Mouse (Mus musculus): ENCODE data around the gene Krtap28-13. TPM values are rescaled to one million over a fixed set of nuclear protein-coding genes. Genes with fewer than 3 reads are reported as not detected.

Gene Krtap28-13
- polyA plus RNA-seq, 1 experiment from 2014 or later = not detected

DNA sequence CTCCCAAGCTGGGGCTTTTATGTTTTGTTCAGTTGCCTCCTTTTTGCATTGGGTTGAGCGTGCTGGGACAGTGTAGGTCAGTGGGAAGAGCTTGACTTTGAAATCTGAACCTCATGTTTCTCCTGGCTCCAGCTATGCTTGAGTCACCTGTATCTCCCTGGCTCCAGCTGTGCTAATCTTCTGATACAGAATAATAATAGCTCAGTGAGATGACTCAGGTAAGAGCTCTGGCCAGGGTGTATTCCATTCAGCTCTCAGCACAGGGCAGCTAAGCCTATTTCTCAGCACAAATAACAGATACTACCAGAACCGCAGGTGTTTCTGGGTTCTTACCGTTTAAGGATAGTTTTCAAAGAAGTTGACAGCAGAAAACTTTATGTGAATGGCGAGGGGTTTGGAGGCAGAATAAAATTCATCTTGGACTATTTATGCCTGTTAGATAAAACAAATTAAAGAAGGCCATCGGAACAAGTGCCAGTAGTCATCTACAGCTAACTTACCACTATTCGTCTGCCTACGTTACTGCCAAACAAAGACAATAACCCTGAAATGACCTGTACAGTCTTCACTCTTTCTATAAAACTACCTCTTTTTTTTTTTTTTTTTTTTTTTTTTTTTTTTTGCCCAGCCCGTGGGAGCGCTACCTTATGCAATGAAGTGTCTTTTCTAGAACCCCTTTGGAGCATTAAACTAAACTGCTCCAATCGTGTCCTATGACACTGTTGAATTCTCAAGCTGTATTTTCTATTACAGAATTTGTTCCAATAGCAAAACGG, 23.6 kb upstream of the Krtap28-13 start:
- H3K36me3 ChIP-seq (ENCODE audit: insufficient read depth, low read length) = no peaks in the 10 kb centered on the region
- peak overlapping the region; percentile 66; the same call in 1 of the 2 replicates for H3K4me2 ChIP-seq (ENCODE audit: low read length)
- no peak overlapping the region for H3K27ac ChIP-seq
- H3K9me3 ChIP-seq (replicated peaks; ENCODE audit: low read length) = no peaks in the 10 kb centered on the region
- no peak overlapping the region for H3K4me3 ChIP-seq (replicated peaks; ENCODE audit: low read depth, low read length)
- TF ChIP-seq CTCF (IDR thresholded peaks at IDR 0.05; ENCODE audit: low read depth) = no peak
- H3K27me3 ChIP-seq (ENCODE audit: insufficient read depth, low read length) = no peaks in the 10 kb centered on the region
- ATAC-seq (replicated peaks; ENCODE audit: low FRiP score, low read depth) (no peak), DNase-seq (ENCODE audit: low spot score) (no peak)
- 79% methylated on average over 11 of the region's 11 CpGs for WGBS
- 0 out of 2 replicates have a peak, but pooled peaks cover 4% of the 10 kb centered on the region for H3K4me1 ChIP-seq (replicated peaks; ENCODE audit: insufficient read depth, low read length)
- H3K9ac ChIP-seq (ENCODE audit: low read depth, low read length) = no peak overlapping the region

DNA sequence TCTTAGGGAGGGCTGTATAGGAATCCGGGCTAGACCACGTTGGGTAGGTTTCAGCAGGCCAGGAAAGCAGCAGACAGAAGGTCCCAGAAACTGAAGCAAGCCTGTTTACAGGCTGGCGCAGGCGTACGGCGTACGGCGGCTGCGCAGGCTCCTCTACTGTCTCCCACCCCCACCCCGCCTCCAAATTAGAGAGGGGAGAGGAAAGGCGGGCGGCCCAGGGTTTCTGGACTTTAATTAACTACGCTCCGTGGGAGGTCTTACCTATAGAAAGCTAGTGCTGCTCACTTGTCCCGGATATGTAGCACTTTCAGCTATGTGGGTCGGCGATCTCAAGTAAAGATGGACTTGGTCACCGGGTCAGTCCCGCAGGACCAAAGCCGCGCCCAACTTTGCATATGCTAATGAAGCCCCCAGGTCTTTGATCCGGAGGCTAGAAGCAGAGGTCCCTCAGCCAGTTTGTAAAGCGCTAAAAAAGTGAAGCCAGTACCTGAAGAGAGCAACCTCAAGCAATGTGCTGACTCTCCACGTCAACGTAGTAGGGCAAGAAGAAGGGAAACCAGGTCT, 22.5 kb upstream of the Krtap28-13 start, which contains the start of gene Slc19a3:
Slc19a3 (minus strand) TSS at position 340 of the 564 bp plus-strand sequence.
- H3K27ac ChIP-seq = no peak within 1 kb of the TSS

DNA sequence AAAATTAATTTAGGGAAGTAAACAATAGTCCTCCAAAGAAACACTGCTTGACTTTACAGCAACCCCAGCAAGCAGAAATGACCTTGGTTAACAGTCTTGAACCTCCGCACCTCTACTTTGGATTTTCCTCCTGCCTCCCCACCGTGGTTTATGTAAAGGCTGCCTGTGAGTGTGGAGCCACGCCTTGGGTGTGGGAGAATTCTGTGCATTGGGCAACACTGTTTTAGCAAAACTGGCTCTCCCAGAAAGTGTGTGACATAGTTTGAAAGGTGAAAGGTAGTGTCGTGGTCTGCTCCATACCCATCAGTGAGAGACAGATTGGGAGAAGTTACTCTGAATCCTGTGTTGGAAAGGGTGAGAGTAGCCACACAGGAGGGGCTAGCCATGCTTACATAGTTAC, 21.6 kb upstream of the Krtap28-13 start:
- Histone ChIP-seq H3K4me1 (replicated peaks; ENCODE audit: insufficient read depth, low read length) (0 out of 2 replicates have a peak, but pooled peaks cover 4% of the 10 kb centered on the region), H3K27me3 (ENCODE audit: insufficient read depth, low read length) (no peaks in the 10 kb centered on the region), H3K9ac (ENCODE audit: low read depth, low read length) (no peak overlapping the region), H3K9me3 (replicated peaks; ENCODE audit: low read length) (no peaks in the 10 kb centered on the region), H3K4me2 (ENCODE audit: low read length) (no peak overlapping the region), H3K27ac (no peak overlapping the region), H3K4me3 (replicated peaks; ENCODE audit: low read depth, low read length) (no peak overlapping the region), H3K36me3 (ENCODE audit: insufficient read depth, low read length) (no peaks in the 10 kb centered on the region)
- no peak for ATAC-seq (replicated peaks; ENCODE audit: low FRiP score, low read depth)
- TF ChIP-seq CTCF (IDR thresholded peaks at IDR 0.05; ENCODE audit: low read depth) = no peak
- WGBS = 81% methylated on average over 4 of the region's 4 CpGs
- no peak for DNase-seq (ENCODE audit: low spot score)

More for the DNA sequence above, 22.5 kb upstream of the Krtap28-13 start, which contains the start of gene Slc19a3:
- peak; percentile 90 for ATAC-seq (replicated peaks; ENCODE audit: low FRiP score, low read depth)
- peak within 1 kb of the TSS; percentile 40 for H3K9ac ChIP-seq (ENCODE audit: low read depth, low read length)
- DNase-seq (ENCODE audit: low spot score) = peak; percentile 76
- WGBS = under 1% methylated on average over 25 of the region's 25 CpGs
- TF ChIP-seq CTCF (IDR thresholded peaks at IDR 0.05; ENCODE audit: low read depth) = no peak
- H3K36me3 ChIP-seq (ENCODE audit: insufficient read depth, low read length) = no peaks in the 10 kb centered on the region
- peak within 1 kb of the TSS; percentile 66 for H3K4me2 ChIP-seq (ENCODE audit: low read length)
- H3K27me3 ChIP-seq (ENCODE audit: insufficient read depth, low read length) = no peaks in the 10 kb centered on the region
- H3K9me3 ChIP-seq (replicated peaks; ENCODE audit: low read length) = no peaks in the 10 kb centered on the region
- H3K4me1 ChIP-seq (replicated peaks; ENCODE audit: insufficient read depth, low read length) = 0 out of 2 replicates have a peak, but pooled peaks cover 4% of the 10 kb centered on the region
- peak within 1 kb of the TSS; percentile 47 for H3K4me3 ChIP-seq (replicated peaks; ENCODE audit: low read depth, low read length)

DNA sequence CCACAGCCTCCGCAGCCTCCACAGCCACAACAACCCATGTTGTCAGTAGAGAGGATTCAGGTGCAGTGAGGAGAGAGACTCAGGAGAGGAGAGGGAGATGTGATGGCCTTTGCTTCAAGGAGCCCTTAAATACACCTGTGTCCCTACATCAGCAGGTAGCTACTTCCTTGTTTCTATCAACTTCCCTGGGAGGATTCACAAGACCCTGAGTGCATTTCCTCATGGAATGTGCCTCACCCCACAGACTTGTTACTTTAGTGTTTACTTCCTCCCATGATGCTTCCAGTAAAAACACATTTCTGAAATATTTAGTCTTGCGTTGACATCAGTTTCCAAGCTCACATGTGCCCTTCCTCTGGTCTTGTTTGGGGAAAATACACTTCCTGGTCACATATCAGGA, 18.4 kb upstream of the Krtap28-13 start, which contains the start of gene Krtap28-10:
Krtap28-10 (minus strand) TSS at position 101 of the 400 bp plus-strand sequence.
- Histone ChIP-seq H3K27ac (no peak within 1 kb of the TSS), H3K4me2 (ENCODE audit: low read length) (no peak within 1 kb of the TSS), H3K9me3 (replicated peaks; ENCODE audit: low read length) (no peaks in the 10 kb centered on the region), H3K27me3 (ENCODE audit: insufficient read depth, low read length) (no peaks in the 10 kb centered on the region), H3K4me1 (replicated peaks; ENCODE audit: insufficient read depth, low read length) (0 out of 2 replicates have a peak, but pooled peaks cover 4% of the 10 kb centered on the region), H3K4me3 (replicated peaks; ENCODE audit: low read depth, low read length) (no peak within 1 kb of the TSS), H3K9ac (ENCODE audit: low read depth, low read length) (no peak within 1 kb of the TSS), H3K36me3 (ENCODE audit: insufficient read depth, low read length) (no peaks in the 10 kb centered on the region)
- no peak for ATAC-seq (replicated peaks; ENCODE audit: low FRiP score, low read depth)
- WGBS = 82% methylated on average over 2 of the region's 2 CpGs
- TF ChIP-seq CTCF (IDR thresholded peaks at IDR 0.05; ENCODE audit: low read depth) = no peak
- DNase-seq (ENCODE audit: low spot score) = no peak

DNA sequence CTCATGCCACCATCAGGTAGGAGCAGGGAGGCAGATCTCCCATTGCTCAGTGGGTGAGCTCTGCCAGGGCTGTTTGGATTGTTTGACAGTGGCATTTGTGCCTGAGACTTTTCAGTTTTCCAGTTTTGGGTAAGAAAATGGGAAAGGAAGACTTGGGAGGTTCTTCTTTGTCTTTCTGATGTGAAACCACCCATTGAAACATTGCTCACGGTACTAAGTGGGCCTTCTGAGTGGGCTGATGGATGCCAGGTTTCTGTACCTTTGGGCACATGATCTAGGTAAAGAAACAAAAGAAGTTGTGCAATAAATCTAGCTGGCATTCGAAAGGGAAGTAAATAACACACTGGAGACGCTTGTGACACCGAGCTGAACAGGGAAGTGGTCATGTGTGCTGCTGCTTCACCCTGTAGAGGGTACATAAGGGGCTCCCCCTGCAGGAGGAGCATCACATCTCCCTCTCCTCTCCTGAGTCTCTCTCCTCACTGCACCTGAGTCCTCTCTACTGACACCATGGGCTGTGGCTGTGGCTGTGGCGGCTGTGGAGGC, 15.8 kb upstream of the Krtap28-13 start, which contains the start of gene Gm47969:
Gm47969 (plus strand) TSS at position 51 of the 546 bp plus-strand sequence.
- no peak for TF ChIP-seq CTCF (IDR thresholded peaks at IDR 0.05; ENCODE audit: low read depth)
- no peaks in the 10 kb centered on the region for H3K36me3 ChIP-seq (ENCODE audit: insufficient read depth, low read length)
- ATAC-seq (replicated peaks; ENCODE audit: low FRiP score, low read depth) (no peak), DNase-seq (ENCODE audit: low spot score) (no peak)
- no peaks in the 10 kb centered on the region for H3K4me1 ChIP-seq (replicated peaks; ENCODE audit: insufficient read depth, low read length)
- H3K4me2 ChIP-seq (ENCODE audit: low read length) = no peak within 1 kb of the TSS
- 72% methylated on average over 5 of the region's 5 CpGs for WGBS
- no peak within 1 kb of the TSS for H3K9ac ChIP-seq (ENCODE audit: low read depth, low read length)
- H3K27me3 ChIP-seq (ENCODE audit: insufficient read depth, low read length) = no peaks in the 10 kb centered on the region
- no peak within 1 kb of the TSS for H3K27ac ChIP-seq
- no peak within 1 kb of the TSS for H3K4me3 ChIP-seq (replicated peaks; ENCODE audit: low read depth, low read length)
- no peaks in the 10 kb centered on the region for H3K9me3 ChIP-seq (replicated peaks; ENCODE audit: low read length)

DNA sequence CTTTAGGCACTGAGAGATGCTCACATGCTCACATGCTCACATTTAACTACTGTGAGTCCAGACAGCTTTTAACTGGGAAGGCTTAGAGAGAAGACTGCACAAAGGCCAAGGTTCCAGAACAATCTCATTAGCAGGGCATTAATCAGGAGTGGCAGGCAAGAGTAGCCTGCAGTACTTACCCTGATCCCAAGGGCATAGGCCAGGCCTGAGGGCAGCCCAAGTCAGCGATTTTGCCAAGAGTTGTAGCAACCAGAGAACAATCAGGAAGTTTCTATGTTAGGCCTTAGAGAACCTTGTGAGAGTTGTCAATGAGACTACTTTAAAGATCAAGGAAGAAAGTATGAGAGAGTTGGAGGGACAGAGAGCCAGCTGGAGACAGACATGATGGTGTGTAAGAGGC, 2.2 kb upstream of the Krtap28-13 start:
- no peaks in the 10 kb centered on the region for H3K9me3 ChIP-seq (replicated peaks; ENCODE audit: low read length)
- no peak for TF ChIP-seq CTCF (IDR thresholded peaks at IDR 0.05; ENCODE audit: low read depth)
- ATAC-seq (replicated peaks; ENCODE audit: low FRiP score, low read depth) = no peak
- H3K4me1 ChIP-seq (replicated peaks; ENCODE audit: insufficient read depth, low read length) = no peaks in the 10 kb centered on the region
- DNase-seq (ENCODE audit: low spot score) = no peak
- WGBS = 29% methylated on average over 1 of the region's 1 CpGs
- H3K9ac ChIP-seq (ENCODE audit: low read depth, low read length) = no peak overlapping the region
- H3K36me3 ChIP-seq (ENCODE audit: insufficient read depth, low read length) = no peaks in the 10 kb centered on the region
- no peak overlapping the region for H3K27ac ChIP-seq
- H3K27me3 ChIP-seq (ENCODE audit: insufficient read depth, low read length) = no peaks in the 10 kb centered on the region
- no peak overlapping the region for H3K4me3 ChIP-seq (replicated peaks; ENCODE audit: low read depth, low read length)
- no peak overlapping the region for H3K4me2 ChIP-seq (ENCODE audit: low read length)

Measured in kidney, postnatal 0 days (tissue).